In the genomic region with DNA sequence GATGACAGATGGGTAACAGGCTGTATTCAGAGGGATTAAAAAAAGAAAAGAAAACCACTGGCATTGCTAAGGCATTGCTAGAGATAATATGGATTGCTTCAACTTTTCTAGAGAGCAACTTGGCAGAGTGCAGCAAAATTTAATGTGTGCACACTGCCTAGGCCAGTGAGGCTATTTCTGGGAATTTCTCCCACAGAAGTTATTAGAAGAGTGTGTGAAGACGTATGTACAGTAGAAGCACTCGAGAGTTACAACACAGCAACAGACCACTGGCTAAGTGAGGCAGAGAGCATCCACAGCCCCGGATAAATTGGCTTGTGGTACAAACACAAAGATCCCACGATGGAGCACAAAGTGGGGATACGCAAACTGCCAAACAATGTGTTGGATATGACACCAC, we compare ENCODE assay signal across 30 mouse cellular contexts. TPM values are rescaled to one million over a fixed set of nuclear protein-coding genes. Genes with fewer than 3 reads are reported as not detected.
A peak's percentile ranks its signal among the peaks of the same experiment; 100 is the strongest.
DNase-seq lines count a peak whose midpoint lies in the region; ATAC-seq lines count a peak whose summit lies in the region.
"Had no signal": no experiment of that assay in that cellular context is flagged by ENCODE, and none has a peak within 500 bp of the region (broad histone marks: within the 10 kb centered on the region; RNA-seq: fewer than 3 reads in every experiment).

No protein-coding gene starts in this region.

- no peaks in the 10 kb centered on the region for H3K36me3 ChIP-seq in forebrain, embryonic 14.5 days (ENCODE audit: control insufficient read depth, insufficient read depth, low read length)
- H3K36me3 ChIP-seq in forebrain, embryonic 11.5 days (ENCODE audit: control insufficient read depth, insufficient read depth, low read length), result no peaks in the 10 kb centered on the region
- no peaks in the 10 kb centered on the region for H3K36me3 ChIP-seq in limb, embryonic 15.5 days
- H3K36me3 ChIP-seq in limb, embryonic 10.5 days, result peaks cover 3% of the 10 kb centered on the region; the same call in 1 of the 2 replicates
- no peaks in the 10 kb centered on the region for H3K36me3 ChIP-seq in neural tube, embryonic 13.5 days
- H3K36me3 ChIP-seq: embryonic facial prominence, embryonic 15.5 days; hindbrain, embryonic 12.5 days; intestine, embryonic 15.5 days; lung, embryonic 15.5 days had no signal

- no peak overlapping the region for H3K9ac ChIP-seq in forebrain, embryonic 14.5 days (ENCODE audit: low read length)
- no peak overlapping the region for H3K9ac ChIP-seq in forebrain, embryonic 11.5 days (ENCODE audit: low read length)
- no peak overlapping the region for H3K9ac ChIP-seq in limb, embryonic 15.5 days
- H3K9ac ChIP-seq in neural tube, embryonic 13.5 days, result no peak overlapping the region
- H3K9ac ChIP-seq: embryonic facial prominence, embryonic 15.5 days; hindbrain, embryonic 12.5 days; intestine, embryonic 15.5 days; liver, embryonic 14.5 days; lung, embryonic 15.5 days had no signal

- no peak overlapping the region for H3K4me3 ChIP-seq in forebrain, embryonic 14.5 days (ENCODE audit: low read depth, low read length)
- no peak overlapping the region for H3K4me3 ChIP-seq in forebrain, embryonic 11.5 days (ENCODE audit: low read depth, low read length)
- H3K4me3 ChIP-seq in limb, embryonic 15.5 days, result no peak overlapping the region
- no peak overlapping the region for H3K4me3 ChIP-seq in limb, embryonic 10.5 days
- H3K4me3 ChIP-seq in neural tube, embryonic 13.5 days, result no peak overlapping the region
- H3K4me3 ChIP-seq: embryonic facial prominence, embryonic 10.5 days; embryonic facial prominence, embryonic 15.5 days; gastrocnemius, adult 2 months; hindbrain, embryonic 12.5 days; intestine, embryonic 15.5 days; lung, embryonic 15.5 days; midbrain, embryonic 10.5 days; myocyte had no signal

- no peaks in the 10 kb centered on the region for H3K27me3 ChIP-seq in forebrain, embryonic 14.5 days (replicated peaks; ENCODE audit: control insufficient read depth, insufficient read depth, low read length)
- H3K27me3 ChIP-seq in forebrain, embryonic 11.5 days (ENCODE audit: control insufficient read depth, insufficient read depth, low read length), result no peaks in the 10 kb centered on the region
- H3K27me3 ChIP-seq in limb, embryonic 15.5 days, result no peaks in the 10 kb centered on the region
- no peaks in the 10 kb centered on the region for H3K27me3 ChIP-seq in limb, embryonic 10.5 days (ENCODE audit: low read depth, poor library complexity, severe bottlenecking)
- H3K27me3 ChIP-seq in neural tube, embryonic 13.5 days, result no peaks in the 10 kb centered on the region
- H3K27me3 ChIP-seq: embryonic facial prominence, embryonic 15.5 days; hindbrain, embryonic 12.5 days; intestine, embryonic 15.5 days; lung, embryonic 15.5 days had no signal

- WGBS in forebrain, embryonic 14.5 days, result 46% methylated on average over 5 of the region's 5 CpGs
- 81% methylated on average over 5 of the region's 5 CpGs for WGBS in forebrain, embryonic 11.5 days
- 66% methylated on average over 5 of the region's 5 CpGs for whole genome bisulfite sequencing in limb, embryonic 15.5 days
- 91% methylated on average over 5 of the region's 5 CpGs for WGBS in limb, embryonic 10.5 days
- 86% methylated on average over 5 of the region's 5 CpGs for WGBS in neural tube, embryonic 13.5 days

- H3K4me1 ChIP-seq in forebrain, embryonic 14.5 days (ENCODE audit: control insufficient read depth, insufficient read depth, low read length), result peaks cover 21% of the 10 kb centered on the region
- H3K4me1 ChIP-seq in forebrain, embryonic 11.5 days (replicated peaks; ENCODE audit: control insufficient read depth, insufficient read depth, low read length), result 0 out of 2 replicates have a peak, but pooled peaks cover 2% of the 10 kb centered on the region
- H3K4me1 ChIP-seq in limb, embryonic 15.5 days, result peaks cover 37% of the 10 kb centered on the region
- peaks cover 6% of the 10 kb centered on the region; the same call in 1 of the 2 replicates for H3K4me1 ChIP-seq in limb, embryonic 10.5 days
- H3K4me1 ChIP-seq in neural tube, embryonic 13.5 days (replicated peaks), result peaks cover 68% of the 10 kb centered on the region
- H3K4me1 ChIP-seq: intestine, embryonic 15.5 days had no signal

- ATAC-seq in forebrain, embryonic 14.5 days, result 0 out of 2 replicates have a peak, but pooled peaks have one; percentile 16
- ATAC-seq in forebrain, embryonic 11.5 days (replicated peaks; ENCODE audit: low FRiP score), result no peak
- ATAC-seq in limb, embryonic 15.5 days (ENCODE audit: insufficient number of reproducible peaks, low FRiP score, low TSS enrichment, low read depth), result no peak
- no peak for ATAC-seq in neural tube, embryonic 13.5 days (ENCODE audit: low read depth)
- ATAC-seq: activated CD4-positive, CD25-positive, alpha-beta regulatory T cell, adult 4 months; CD4-positive, CD25-positive, alpha-beta regulatory T cell, adult 4 months; hindbrain, postnatal 0 days; intestine, embryonic 15.5 days had no signal

- no peak overlapping the region for H3K4me2 ChIP-seq in forebrain, embryonic 14.5 days (ENCODE audit: low read length)
- H3K4me2 ChIP-seq in forebrain, embryonic 11.5 days (ENCODE audit: low read depth, low read length, severe bottlenecking), result no peak overlapping the region
- H3K4me2 ChIP-seq in limb, embryonic 15.5 days, result no peak overlapping the region
- H3K4me2 ChIP-seq in neural tube, embryonic 13.5 days, result no peak overlapping the region
- H3K4me2 ChIP-seq: embryonic facial prominence, embryonic 15.5 days; heart, embryonic 11.5 days; hindbrain, embryonic 12.5 days; intestine, embryonic 15.5 days; lung, embryonic 15.5 days had no signal

- no peaks in the 10 kb centered on the region for H3K9me3 ChIP-seq in forebrain, embryonic 14.5 days (replicated peaks; ENCODE audit: control insufficient read depth, low read length)
- no peaks in the 10 kb centered on the region for H3K9me3 ChIP-seq in forebrain, embryonic 11.5 days (ENCODE audit: control insufficient read depth, low read length)
- H3K9me3 ChIP-seq in limb, embryonic 15.5 days, result no peaks in the 10 kb centered on the region
- no peaks in the 10 kb centered on the region for H3K9me3 ChIP-seq in limb, embryonic 10.5 days (replicated peaks)
- H3K9me3 ChIP-seq in neural tube, embryonic 13.5 days, result 0 out of 2 replicates have a peak, but pooled peaks cover under 1% of the 10 kb centered on the region
- H3K9me3 ChIP-seq: embryonic facial prominence, embryonic 10.5 days; embryonic facial prominence, embryonic 15.5 days; hindbrain, embryonic 12.5 days; intestine, embryonic 15.5 days; lung, embryonic 15.5 days; midbrain, embryonic 10.5 days had no signal

- no peak for DNase-seq in forebrain, embryonic 14.5 days (ENCODE audit: low spot score)
- DNase-seq in forebrain, embryonic 11.5 days (ENCODE audit: low spot score), result no peak
- no peak for DNase-seq in limb, embryonic 10.5 days (ENCODE audit: low spot score)
- DNase-seq in neural tube, embryonic 10.5 days (ENCODE audit: extremely low spot score, low spot score), result no peak
- no peak for DNase-seq in adrenal gland, postnatal 14 days
- DNase-seq: adrenal gland, adult 8-10 months; cerebellum, adult 8-10 months; cerebellum, postnatal 25 days; gastrocnemius, adult 2 months; gastrocnemius, postnatal 36 days; heart, adult 18-20 months; heart, postnatal 36 days; layer of hippocampus, postnatal 36 days; liver; thymus, adult 2 months; thymus, postnatal 36 days had no signal

- no peak overlapping the region for H3K27ac ChIP-seq in forebrain, embryonic 14.5 days (ENCODE audit: low read depth, low read length)
- no peak overlapping the region for H3K27ac ChIP-seq in forebrain, embryonic 11.5 days (ENCODE audit: low read depth, low read length)
- H3K27ac ChIP-seq in limb, embryonic 15.5 days, result 0 out of 2 replicates have a peak overlapping the region, but pooled peaks have one; percentile 33
- H3K27ac ChIP-seq in limb, embryonic 10.5 days, result no peak overlapping the region
- peak overlapping the region; percentile 18; the same call in 1 of the 2 replicates for H3K27ac ChIP-seq in neural tube, embryonic 13.5 days (replicated peaks)
- H3K27ac ChIP-seq: embryonic facial prominence, embryonic 10.5 days; embryonic facial prominence, embryonic 15.5 days; gastrocnemius, adult 2 months; hindbrain, embryonic 12.5 days; hindbrain, postnatal 0 days; intestine, embryonic 15.5 days; liver, embryonic 14.5 days; lung, embryonic 15.5 days; midbrain, embryonic 10.5 days had no signal

RNA-seq across cellular contexts. Expression of a gene that starts 11.0 kb away (rescaled TPM):
- polyA plus RNA-seq in forebrain, embryonic 14.5 days (2014; fragmentation: Nextera tagmentation; extraction: Ambion mirVana), result 10.9 and 13.3 TPM in 2 replicates
- 13.4 and 15.0 TPM in 2 replicates for polyA plus RNA-seq in forebrain, embryonic 11.5 days (2014; fragmentation: Nextera tagmentation; extraction: Ambion mirVana)
- 3.9 and 4.9 TPM in 2 replicates for polyA plus RNA-seq in limb, embryonic 15.5 days (2015; fragmentation: Nextera tagmentation; extraction: Ambion mirVana)
- 8.2 and 8.5 TPM in 2 replicates for polyA plus RNA-seq in limb, embryonic 10.5 days (2016; fragmentation: Nextera tagmentation; extraction: Ambion mirVana)
- 14.6 and 15.4 TPM in 2 replicates for polyA plus RNA-seq in neural tube, embryonic 13.5 days (2015; fragmentation: Nextera tagmentation; extraction: Ambion mirVana)
- 4.0 and 4.1 TPM in 2 replicates for total RNA-seq in adrenal gland, postnatal 14 days (2021)

RNA-seq across cellular contexts. Expression of a gene that starts 56.2 kb away (rescaled TPM):
- 5.3 and 6.1 TPM in 2 replicates for polyA plus RNA-seq in forebrain, embryonic 14.5 days (2014; fragmentation: Nextera tagmentation; extraction: Ambion mirVana)
- 15.8 and 16.4 TPM in 2 replicates for polyA plus RNA-seq in forebrain, embryonic 11.5 days (2014; fragmentation: Nextera tagmentation; extraction: Ambion mirVana)
- 8.7 and 11.0 TPM in 2 replicates for polyA plus RNA-seq in limb, embryonic 15.5 days (2015; fragmentation: Nextera tagmentation; extraction: Ambion mirVana)
- polyA plus RNA-seq in limb, embryonic 10.5 days (2016; fragmentation: Nextera tagmentation; extraction: Ambion mirVana), result 14.7 and 18.2 TPM in 2 replicates
- polyA plus RNA-seq in neural tube, embryonic 13.5 days (2015; fragmentation: Nextera tagmentation; extraction: Ambion mirVana), result 9.9 and 10.1 TPM in 2 replicates
- total RNA-seq in adrenal gland, postnatal 14 days (2021), result 4.3 and 5.0 TPM in 2 replicates

Comparison
In these comparisons a context has a peak if more than half of its experiments do, and no peak if none do; other contexts are left out.
1. H3K27ac ChIP-seq: peak in limb, embryonic 15.5 days (single experiment) and neural tube, embryonic 13.5 days (single experiment); none in forebrain, embryonic 14.5 days (single experiment), forebrain, embryonic 11.5 days (single experiment) and limb, embryonic 10.5 days (single experiment).